Mouse (Mus musculus): ENCODE results near the gene Btbd9. TPM values are rescaled to one million over a fixed set of nuclear protein-coding genes. Genes with fewer than 3 reads are reported as not detected.

The Btbd9 gene
- polyA plus RNA-seq, 1 experiment from 2014 or later = 98.0 TPM

GRCm38 (mm10) chr17:30195591-30196183, 380.6 kb downstream of the Btbd9 start:
- no peak overlapping the region for H3K4me3 ChIP-seq
- no peaks in the 10 kb centered on the region for H3K27me3 ChIP-seq
- peaks cover 89% of the 10 kb centered on the region for H3K4me1 ChIP-seq
- H3K9me3 ChIP-seq = no peaks in the 10 kb centered on the region
- ATAC-seq (ENCODE audit: low FRiP score, low read depth) = no peak
- no peak overlapping the region for H3K9ac ChIP-seq (replicated peaks)
- peak overlapping the region; percentile 76 for H3K27ac ChIP-seq (replicated peaks)
- 82% methylated on average over 13 of the region's 21 CpGs for WGBS
- no peak overlapping the region for H3K4me2 ChIP-seq (replicated peaks)
- peaks cover 7% of the 10 kb centered on the region; the same call in 1 of the 2 replicates for H3K36me3 ChIP-seq

DNA sequence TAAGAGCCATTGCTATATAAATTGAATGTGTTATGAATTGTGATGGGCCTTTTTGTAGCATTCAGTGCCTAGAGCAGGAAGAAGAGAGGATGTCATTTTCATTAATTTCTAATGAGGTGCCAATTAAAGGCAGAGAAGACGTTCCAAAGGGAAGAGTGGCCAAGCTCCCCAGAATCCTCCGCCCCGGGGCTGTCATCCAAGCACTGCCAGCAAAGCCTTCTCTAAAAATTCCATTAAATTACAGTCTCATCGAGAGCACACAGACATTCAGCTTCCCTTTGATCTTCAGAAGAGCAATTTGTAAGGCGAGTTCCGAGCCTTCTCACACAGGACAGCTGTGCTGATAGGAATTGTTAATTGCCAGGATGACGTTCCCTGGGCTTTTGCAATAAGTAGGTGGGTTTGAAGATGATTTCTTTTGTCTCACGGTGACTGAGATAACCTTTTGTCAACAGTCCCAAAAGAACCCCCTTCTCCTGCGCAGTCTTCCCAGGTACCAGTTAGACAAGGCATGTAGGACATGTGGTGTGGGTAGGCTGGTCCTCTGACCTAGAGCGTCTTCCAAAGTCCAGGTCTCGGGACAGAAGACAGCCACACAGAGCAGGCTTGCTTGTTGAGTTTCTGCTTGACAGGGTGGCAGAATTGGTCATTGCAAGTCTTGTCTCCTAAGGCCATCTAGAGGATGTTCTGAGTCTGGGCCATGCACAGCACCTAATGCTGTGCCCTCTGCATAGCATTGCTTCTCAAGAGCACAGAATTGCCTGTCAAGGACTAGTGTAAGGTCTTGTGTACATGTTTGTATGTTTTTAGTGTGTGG, 381.5 kb downstream of the Btbd9 start:
- Histone ChIP-seq H3K27me3 (no peaks in the 10 kb centered on the region), H3K4me1 (peaks cover 89% of the 10 kb centered on the region), H3K36me3 (peaks cover 7% of the 10 kb centered on the region; the same call in 1 of the 2 replicates), H3K27ac (replicated peaks) (peak overlapping the region; percentile 76), H3K4me3 (no peak overlapping the region), H3K4me2 (replicated peaks) (no peak overlapping the region), H3K9me3 (no peaks in the 10 kb centered on the region), H3K9ac (replicated peaks) (no peak overlapping the region)
- ATAC-seq (ENCODE audit: low FRiP score, low read depth) = peak; percentile 35; the same call in 1 of the 2 replicates
- 61% methylated on average over 11 of the region's 11 CpGs for WGBS

DNA sequence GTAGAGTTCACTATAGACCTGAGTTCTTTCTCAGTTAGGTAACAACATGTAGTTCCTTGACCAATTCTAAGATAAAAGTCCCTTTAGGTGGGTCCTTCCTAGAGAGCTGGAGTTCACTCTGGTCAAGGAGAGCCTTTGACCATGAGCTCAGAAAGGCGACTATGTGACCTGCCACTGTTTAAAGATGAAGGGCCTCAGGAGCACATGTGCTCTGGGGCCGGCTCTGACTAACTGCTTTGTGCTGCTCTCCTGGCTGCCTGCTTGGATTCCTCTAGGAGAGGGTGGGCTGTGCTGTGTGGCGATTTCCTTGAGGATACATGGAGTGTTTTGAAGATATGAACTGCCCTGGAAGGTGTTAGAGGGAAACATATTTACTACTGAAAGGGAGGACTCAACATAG, 382.2 kb downstream of the Btbd9 start:
- no peak overlapping the region; the same call in 1 of the 2 replicates for H3K9ac ChIP-seq (replicated peaks)
- H3K4me1 ChIP-seq = peaks cover 90% of the 10 kb centered on the region
- peaks cover 7% of the 10 kb centered on the region; the same call in 1 of the 2 replicates for H3K36me3 ChIP-seq
- WGBS = 71% methylated on average over 3 of the region's 3 CpGs
- no peak overlapping the region for H3K4me3 ChIP-seq
- no peak overlapping the region for H3K4me2 ChIP-seq (replicated peaks)
- H3K27me3 ChIP-seq = no peaks in the 10 kb centered on the region
- peak overlapping the region; percentile 76 for H3K27ac ChIP-seq (replicated peaks)
- no peaks in the 10 kb centered on the region for H3K9me3 ChIP-seq
- ATAC-seq (ENCODE audit: low FRiP score, low read depth) = no peak

- Histone ChIP-seq H3K4me1 (peaks cover 88% of the 10 kb centered on the region), H3K27me3 (no peaks in the 10 kb centered on the region), H3K27ac (replicated peaks) (peak overlapping the region; percentile 76), H3K9me3 (no peaks in the 10 kb centered on the region), H3K9ac (replicated peaks) (no peak overlapping the region; the same call in 1 of the 2 replicates), H3K4me2 (replicated peaks) (no peak overlapping the region), H3K36me3 (peaks cover 7% of the 10 kb centered on the region; the same call in 1 of the 2 replicates), H3K4me3 (no peak overlapping the region)
- ATAC-seq (ENCODE audit: low FRiP score, low read depth) = no peak
- WGBS = 83% methylated on average over 2 of the region's 2 CpGs
Measured at GRCm38 (mm10) chr17:30193615-30194014, 382.7 kb downstream of the Btbd9 start.

- no peak overlapping the region for H3K4me2 ChIP-seq (replicated peaks)
- H3K9ac ChIP-seq (replicated peaks) = no peak overlapping the region
- 93% methylated on average over 26 of the region's 26 CpGs for WGBS
- H3K27me3 ChIP-seq = no peaks in the 10 kb centered on the region
- H3K4me3 ChIP-seq = no peak overlapping the region
- H3K4me1 ChIP-seq = peaks cover 91% of the 10 kb centered on the region
- ATAC-seq (ENCODE audit: low FRiP score, low read depth) = no peak
- H3K27ac ChIP-seq (replicated peaks) = no peak overlapping the region
- no peaks in the 10 kb centered on the region for H3K9me3 ChIP-seq
- H3K36me3 ChIP-seq = peaks cover 7% of the 10 kb centered on the region; the same call in 1 of the 2 replicates
Measured at GRCm38 (mm10) chr17:30192416-30193005, 383.8 kb downstream of the Btbd9 start.

DNA sequence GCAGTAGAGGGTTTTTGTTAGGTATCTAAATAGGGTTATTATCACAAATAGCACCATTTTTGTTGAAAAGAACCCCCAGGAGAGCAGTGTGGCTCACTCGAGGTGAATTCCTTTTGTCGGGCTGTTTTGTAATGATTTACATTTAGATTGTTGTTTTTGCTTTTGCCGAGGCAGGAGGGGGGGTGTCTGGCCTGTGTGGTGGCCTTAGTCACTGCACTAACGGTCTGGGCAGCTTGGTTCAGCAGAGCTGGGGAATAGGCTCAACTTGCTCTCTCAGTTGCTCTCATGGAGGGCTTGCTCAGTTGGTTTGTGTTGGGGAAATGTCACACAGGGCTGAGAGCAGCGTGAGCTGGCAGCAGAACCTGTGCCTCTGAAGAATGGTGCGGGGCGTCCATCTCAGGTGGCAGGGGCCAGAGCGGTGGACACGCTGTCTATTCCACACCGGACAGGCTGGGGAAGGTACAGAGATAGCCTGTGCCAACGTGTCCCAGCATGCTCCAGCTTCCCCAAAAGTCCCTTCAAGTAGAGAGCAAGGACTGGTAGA, 385.1 kb downstream of the Btbd9 start:
- H3K36me3 ChIP-seq = peaks cover 7% of the 10 kb centered on the region; the same call in 1 of the 2 replicates
- ATAC-seq (ENCODE audit: low FRiP score, low read depth) = no peak
- H3K9me3 ChIP-seq = no peaks in the 10 kb centered on the region
- peak overlapping the region; percentile 15; the same call in 1 of the 2 replicates for H3K27ac ChIP-seq (replicated peaks)
- no peaks in the 10 kb centered on the region for H3K27me3 ChIP-seq
- H3K4me2 ChIP-seq (replicated peaks) = no peak overlapping the region
- H3K4me1 ChIP-seq = peaks cover 87% of the 10 kb centered on the region
- 0 out of 2 replicates have a peak overlapping the region, but pooled peaks have one; percentile 15 for H3K9ac ChIP-seq (replicated peaks)
- H3K4me3 ChIP-seq = no peak overlapping the region
- WGBS = 71% methylated on average over 11 of the region's 11 CpGs

DNA sequence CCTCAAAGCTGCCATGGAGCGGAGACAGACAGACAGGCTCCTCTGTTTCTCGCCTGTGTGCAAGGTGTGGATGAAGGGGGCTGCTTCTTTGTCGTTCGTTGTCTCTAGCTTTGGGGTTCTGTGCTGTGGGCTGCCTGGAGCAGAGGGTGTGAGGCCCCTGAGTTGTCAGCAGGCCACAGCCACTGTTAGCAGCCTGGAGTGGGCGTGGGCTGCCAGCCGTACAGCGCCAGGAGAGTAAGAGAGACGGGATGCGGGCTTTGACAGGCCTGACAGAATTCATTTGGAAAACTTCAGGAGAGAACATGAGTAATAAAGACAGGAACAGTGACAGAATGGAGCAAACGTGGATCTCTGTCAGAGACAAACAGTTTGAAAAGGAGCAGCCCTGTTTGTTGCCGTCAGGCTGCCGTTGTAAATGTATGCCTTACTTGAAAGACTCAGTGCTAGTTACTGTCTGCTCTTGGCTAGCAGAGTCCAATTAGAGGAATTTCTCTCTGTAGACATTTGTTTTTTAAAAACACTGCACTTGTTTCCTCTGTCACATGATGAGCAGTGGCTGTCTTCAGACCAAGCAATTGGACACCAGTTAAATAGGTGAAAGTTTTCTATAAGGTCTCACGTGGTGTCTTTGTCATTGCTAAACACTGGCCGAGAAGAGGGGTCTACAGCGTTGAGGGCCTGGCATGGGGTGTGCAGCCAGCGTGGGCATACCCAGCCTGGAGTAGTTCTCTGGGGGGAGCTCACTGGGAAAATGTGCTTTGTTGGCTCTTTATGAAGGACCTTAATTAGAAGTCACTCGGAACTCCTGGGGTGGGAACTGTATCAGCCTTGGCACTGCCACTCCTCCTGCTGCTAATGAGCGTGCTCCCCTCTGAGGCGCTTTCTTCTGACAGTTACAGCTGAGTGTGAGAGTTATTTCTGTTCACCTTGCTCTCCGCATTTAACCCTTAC, 388.0 kb downstream of the Btbd9 start:
- H3K4me3 ChIP-seq = no peak overlapping the region
- peaks cover 4% of the 10 kb centered on the region; the same call in 1 of the 2 replicates for H3K36me3 ChIP-seq
- peak overlapping the region; percentile 19 for H3K4me2 ChIP-seq (replicated peaks)
- peak; percentile 68 for ATAC-seq (ENCODE audit: low FRiP score, low read depth)
- 0 out of 2 replicates have a peak overlapping the region, but pooled peaks have one; percentile 28 for H3K9ac ChIP-seq (replicated peaks)
- no peaks in the 10 kb centered on the region for H3K27me3 ChIP-seq
- H3K27ac ChIP-seq (replicated peaks) = peak overlapping the region; percentile 84
- H3K9me3 ChIP-seq = no peaks in the 10 kb centered on the region
- WGBS = 31% methylated on average over 20 of the region's 20 CpGs
- H3K4me1 ChIP-seq = peaks cover 60% of the 10 kb centered on the region

DNA sequence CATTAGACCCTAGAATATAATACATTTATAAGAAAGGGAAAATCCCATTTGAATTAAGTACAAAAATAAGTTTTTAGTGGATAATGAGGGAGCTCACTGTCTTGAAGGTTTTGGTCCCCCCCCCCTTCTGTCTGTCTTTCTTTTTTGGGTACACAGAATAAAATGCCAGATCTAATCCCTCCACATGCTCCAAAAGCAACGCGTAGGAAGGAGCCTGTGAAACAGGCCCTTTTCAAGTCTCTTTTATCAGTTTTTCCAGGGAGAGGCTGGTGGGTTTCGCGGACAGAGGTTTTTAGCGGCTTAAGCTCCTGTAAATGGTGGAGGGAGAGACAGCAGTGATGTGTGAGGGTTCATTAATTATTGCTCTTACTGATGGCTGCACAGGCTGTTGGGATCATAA, 388.7 kb downstream of the Btbd9 start:
- no peaks in the 10 kb centered on the region for H3K9me3 ChIP-seq
- peak; percentile 27; the same call in 1 of the 2 replicates for ATAC-seq (ENCODE audit: low FRiP score, low read depth)
- no peak overlapping the region for H3K4me3 ChIP-seq
- H3K4me1 ChIP-seq = peaks cover 57% of the 10 kb centered on the region
- 22% methylated on average over 5 of the region's 5 CpGs for WGBS
- peak overlapping the region; percentile 19; the same call in 1 of the 2 replicates for H3K4me2 ChIP-seq (replicated peaks)
- H3K36me3 ChIP-seq = peaks cover 2% of the 10 kb centered on the region; the same call in 1 of the 2 replicates
- H3K27me3 ChIP-seq = no peaks in the 10 kb centered on the region
- H3K27ac ChIP-seq (replicated peaks) = peak overlapping the region; percentile 84
- 0 out of 2 replicates have a peak overlapping the region, but pooled peaks have one; percentile 28 for H3K9ac ChIP-seq (replicated peaks)

- peak overlapping the region; percentile 84; the same call in 1 of the 2 replicates for H3K27ac ChIP-seq (replicated peaks)
Measured at GRCm38 (mm10) chr17:30187154-30187553, 389.1 kb downstream of the Btbd9 start.

DNA sequence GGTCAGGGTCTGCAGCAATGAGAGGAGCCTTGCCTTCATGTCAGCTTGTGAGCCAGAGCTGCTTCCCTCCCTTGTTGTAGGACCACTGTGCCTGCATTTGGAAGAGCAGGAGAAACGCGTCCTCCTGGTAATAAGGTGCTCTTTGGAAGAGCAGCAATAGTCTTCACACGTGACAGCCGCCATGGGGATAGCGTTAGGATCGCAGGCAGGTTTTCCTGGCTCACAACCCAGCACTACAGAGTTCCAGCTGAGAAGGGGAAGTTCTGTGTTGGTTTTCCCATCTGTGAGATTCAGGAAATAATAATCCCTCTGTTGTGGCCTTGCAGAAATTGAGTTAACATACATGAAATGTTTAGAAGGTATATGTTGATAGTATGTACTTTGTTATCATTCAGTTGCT, 392.7 kb downstream of the Btbd9 start:
- Histone ChIP-seq H3K9ac (replicated peaks) (no peak overlapping the region), H3K36me3 (no peaks in the 10 kb centered on the region), H3K4me2 (replicated peaks) (no peak overlapping the region), H3K4me1 (peaks cover 20% of the 10 kb centered on the region), H3K9me3 (no peaks in the 10 kb centered on the region), H3K27me3 (no peaks in the 10 kb centered on the region), H3K4me3 (no peak overlapping the region), H3K27ac (replicated peaks) (no peak overlapping the region)
- ATAC-seq (ENCODE audit: low FRiP score, low read depth) = no peak
- WGBS = 92% methylated on average over 6 of the region's 6 CpGs

More at GRCm38 (mm10) chr17:30187154-30187553, 389.1 kb downstream of the Btbd9 start:
- no peak overlapping the region for H3K9ac ChIP-seq (replicated peaks)
- no peak for ATAC-seq (ENCODE audit: low FRiP score, low read depth)
- no peaks in the 10 kb centered on the region for H3K9me3 ChIP-seq
- H3K4me3 ChIP-seq = no peak overlapping the region
- H3K4me2 ChIP-seq (replicated peaks) = no peak overlapping the region
- H3K4me1 ChIP-seq = peaks cover 52% of the 10 kb centered on the region
- no peaks in the 10 kb centered on the region for H3K36me3 ChIP-seq
- H3K27me3 ChIP-seq = no peaks in the 10 kb centered on the region
- WGBS = 87% methylated on average over 6 of the region's 6 CpGs

GRCm38 (mm10) chr17:30182063-30182462, 394.2 kb downstream of the Btbd9 start:
- Histone ChIP-seq H3K9me3 (no peaks in the 10 kb centered on the region), H3K4me3 (no peak overlapping the region), H3K27me3 (no peaks in the 10 kb centered on the region), H3K4me1 (peaks cover 5% of the 10 kb centered on the region), H3K27ac (replicated peaks) (no peak overlapping the region), H3K36me3 (peaks cover 12% of the 10 kb centered on the region), H3K9ac (replicated peaks) (no peak overlapping the region), H3K4me2 (replicated peaks) (no peak overlapping the region)
- 98% methylated on average over 2 of the region's 2 CpGs for WGBS
- no peak for ATAC-seq (ENCODE audit: low FRiP score, low read depth)

All from midbrain, embryonic 12.5 days (tissue).